Mouse (Mus musculus) urinary bladder, adult 18-20 months (tissue): ENCODE measurements around the gene Egln3.

Experiments
- DNase-seq, 2 experiments: peaks; one replicate each; pipeline ENCODE4 v3.0.0; 2022; ENCODE audit warnings: low spot score in 2 of 2, mixed read lengths in 2 of 2

Egln3 gene

DNA sequence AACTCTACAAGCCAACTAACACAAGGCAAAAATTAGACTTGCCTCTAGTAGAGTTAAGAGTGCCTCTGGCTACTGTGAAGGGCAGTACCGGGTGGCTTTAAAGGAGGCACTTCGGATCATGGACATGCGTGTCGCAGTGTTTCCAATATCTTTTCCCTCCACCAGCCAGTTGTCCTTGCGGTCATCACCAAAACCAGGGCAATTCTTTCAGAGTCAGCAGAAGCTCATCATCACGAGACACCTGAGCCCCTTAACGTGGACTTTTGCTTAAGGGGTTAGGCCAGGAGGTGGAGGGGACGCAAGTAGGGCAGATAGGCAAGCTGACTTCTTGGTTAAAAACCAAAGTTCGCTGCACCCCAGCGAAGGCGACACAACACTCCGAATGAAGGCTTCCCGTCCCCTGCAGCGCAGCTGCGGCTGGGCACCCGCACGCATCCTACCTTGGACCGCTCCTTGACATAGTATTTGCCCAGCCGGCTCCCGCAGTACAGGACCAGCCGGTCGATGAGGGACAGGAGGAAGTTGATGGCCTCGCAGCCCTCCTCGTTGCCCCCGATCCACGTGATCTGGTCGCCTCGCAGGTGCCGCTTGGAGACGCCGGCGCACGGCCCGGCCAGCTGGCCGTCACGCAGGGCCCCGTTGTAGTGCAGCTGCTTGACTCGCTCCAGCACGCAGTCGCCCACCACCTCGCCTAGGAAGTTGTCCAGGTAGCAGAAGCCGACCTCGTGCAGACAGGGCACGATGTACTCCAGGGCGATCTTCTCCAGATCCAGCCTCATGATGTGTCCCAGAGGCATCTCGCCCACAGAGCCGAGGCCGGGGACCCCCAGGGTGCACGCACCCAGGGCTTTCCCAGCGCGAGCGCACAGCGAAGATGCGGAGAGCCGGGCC lies 650 bp downstream of the Egln3 start:
- DNase-seq, result peak in 1 of 2 experiments; percentile 67

DNA sequence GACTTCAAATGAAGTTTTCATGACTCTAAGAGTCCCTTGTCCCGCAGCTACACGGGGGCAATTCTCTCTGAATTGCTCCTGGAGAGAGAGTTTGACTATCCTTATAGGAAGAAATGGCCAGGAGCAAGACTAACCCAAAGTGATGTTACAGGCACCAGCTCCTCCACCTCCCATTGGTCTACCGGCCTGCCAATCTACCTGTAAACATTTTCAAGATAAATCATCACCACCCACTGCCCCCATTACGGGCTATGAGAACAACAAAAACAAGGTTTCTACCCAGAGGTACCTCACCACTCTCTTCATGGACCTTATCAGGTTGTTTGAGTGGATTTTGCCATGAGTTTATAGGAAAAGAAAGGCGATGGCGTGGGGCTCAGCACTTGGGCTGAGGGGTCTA lies 1.4 kb downstream of the Egln3 start:
- no peak for DNase-seq

DNA sequence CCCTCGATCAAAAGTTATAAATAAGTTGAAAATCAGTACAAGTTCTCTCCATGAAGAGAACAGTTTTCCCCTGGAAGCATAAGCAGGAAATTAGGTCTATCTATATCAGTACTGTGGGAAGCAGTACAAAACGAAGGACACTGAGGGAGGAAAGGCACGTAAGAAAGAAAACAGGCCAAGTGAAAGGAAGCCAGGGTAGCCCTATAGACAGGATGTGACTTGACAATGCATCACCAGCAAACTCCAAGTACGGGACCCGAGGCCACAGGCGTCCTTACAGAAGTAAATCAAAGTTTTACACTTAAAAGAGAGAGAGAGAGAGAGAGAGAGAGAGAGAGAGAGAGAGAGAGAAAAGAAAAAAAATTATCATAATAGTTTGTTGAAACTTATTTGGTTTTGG lies 2.8 kb downstream of the Egln3 start:
- no peak for DNase-seq

DNA sequence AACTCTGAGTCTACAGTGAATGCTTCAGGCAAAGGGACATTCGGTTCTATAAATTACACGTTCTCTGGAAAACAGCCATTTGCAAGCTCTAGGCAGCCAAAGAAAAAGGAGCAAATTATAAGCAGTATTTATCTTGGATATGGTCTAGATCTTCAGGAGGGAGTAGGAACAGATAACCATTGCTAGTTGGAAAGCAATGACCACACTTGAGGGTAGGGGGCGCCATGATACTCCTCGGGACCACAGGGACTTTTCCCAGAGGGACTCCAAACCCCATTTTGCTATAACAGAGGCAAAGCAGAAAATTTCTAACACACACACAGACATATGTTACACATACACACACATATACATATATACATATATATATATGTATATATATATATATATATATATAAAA lies 3.5 kb downstream of the Egln3 start:
- no peak for DNase-seq

DNA sequence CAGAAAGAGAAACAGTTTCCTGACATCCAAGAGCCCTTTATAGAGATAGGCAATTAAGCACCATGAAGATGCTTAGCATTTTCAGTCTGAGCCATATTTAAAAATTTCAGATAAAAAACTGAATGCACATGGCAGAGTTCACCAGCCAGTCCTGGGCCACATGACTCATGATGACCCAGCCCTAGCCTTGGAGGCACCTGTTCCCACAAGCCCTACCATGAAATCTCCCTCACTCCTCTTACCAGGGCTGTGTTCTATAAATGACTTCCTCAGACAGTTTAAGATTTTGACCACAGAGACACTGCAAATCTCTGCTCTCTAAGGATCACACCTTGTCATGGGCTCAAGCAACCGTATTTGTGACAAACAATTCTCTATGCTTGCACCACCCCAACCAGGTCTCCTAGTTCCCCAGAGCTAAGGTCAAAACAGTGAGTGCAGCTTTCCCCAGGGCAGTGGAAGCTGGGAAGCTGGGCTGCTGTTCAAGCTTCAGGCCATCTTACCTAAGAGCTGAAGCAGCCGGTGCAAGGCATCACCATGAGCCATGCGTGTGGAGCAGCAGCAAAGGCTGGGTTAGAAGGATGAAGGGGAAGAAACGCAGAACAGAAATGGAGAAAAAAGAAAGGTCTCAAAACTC lies 5.3 kb downstream of the Egln3 start:
- DNase-seq, result no peak

DNA sequence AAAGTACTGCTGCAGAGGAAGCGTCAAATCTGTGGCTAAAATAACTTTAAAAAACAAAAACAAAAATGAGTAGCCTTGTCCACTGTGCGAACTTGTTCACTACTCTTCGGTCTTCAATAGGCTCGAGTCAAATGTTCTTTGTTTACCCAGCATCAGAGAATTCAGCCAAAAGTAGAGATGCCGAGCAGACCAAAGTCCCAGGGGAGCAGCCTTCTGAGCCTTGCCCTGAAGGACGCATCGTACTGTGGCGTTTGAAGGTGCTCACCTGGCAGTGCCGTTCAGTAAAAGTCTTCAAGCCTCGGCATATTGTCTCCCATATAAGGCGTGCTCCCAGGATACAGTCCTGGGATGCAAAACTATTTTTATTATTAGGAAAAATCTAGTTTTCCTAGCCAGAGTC lies 5.8 kb downstream of the Egln3 start:
- DNase-seq, result no peak

DNA sequence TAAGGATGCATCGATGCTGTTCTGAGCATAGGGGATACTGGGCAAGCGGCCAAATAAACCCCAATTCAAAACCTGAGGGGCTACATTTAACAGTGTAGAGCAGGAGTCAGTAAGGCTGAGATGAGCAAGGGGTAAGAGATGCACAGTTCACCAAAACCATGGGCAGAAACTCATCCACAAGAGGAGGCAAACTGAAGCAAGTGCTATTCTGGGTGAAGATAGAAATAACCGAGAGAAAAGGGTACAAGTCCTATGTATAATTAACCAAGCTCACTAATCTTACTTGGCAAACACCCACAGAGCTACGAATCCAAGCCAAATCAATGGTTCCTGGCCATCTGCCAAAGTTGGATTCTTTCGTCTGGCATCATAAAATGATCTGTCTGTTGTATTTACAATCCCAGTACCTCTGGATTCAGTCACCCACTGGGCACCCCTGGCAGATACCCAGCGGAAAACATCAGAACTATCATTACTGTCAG lies 6.3 kb downstream of the Egln3 start:
- DNase-seq, result no peak

DNA sequence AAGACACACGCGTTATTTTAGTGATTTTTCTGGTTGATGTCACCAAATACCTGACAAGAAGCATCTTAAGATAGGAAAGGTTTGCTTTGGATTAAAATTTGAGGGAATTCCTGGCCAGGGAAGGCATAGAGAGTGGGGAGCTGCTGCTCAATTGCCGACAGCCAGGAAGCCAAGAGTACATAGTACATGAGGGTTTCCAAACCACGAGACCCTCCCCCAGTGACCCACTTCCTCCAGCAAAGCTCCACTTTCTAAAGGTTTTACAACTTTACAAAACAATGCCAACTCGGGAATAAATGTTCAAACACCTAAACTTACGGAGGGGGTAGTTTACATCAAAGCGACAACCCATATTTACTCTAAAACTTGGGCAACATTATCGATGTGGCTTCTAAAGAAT lies 6.8 kb downstream of the Egln3 start:
- no peak for DNase-seq

DNA sequence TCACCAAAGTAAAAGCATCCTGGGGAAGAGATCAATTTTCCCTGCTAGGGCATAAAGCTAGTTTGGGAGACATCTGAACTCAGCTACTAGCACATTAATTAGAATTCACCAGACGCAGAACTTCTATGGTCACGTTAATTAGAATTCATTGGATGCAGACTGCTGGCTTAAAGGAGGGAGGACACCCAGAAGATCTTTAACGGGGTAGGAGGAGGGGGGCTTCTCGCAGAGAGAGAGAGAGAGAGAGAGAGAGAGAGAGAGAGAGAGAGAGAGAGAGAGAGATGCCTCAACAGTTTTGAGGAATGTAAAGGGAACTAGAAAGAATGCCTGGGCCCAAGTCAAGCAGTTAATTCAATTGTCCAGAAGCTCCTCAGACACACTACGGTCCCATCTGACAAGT lies 9.5 kb downstream of the Egln3 start:
- no peak for DNase-seq

DNA sequence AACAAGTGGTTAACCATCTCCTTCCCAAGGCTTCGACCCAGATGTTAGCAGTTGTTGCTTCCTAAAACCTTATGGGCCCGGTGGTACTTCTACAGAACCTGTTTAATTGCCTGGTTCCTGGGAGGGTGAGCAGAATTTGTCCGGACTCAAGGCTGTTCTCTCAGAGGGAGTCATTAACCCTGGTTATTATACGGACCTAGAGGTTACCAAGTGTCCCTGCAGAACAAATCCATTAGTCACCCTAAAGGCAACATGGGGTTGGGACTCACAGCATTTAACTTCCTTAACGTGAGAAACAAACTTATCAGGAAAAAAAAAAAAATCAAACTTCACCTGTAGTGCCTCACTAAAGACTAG lies 11.4 kb downstream of the Egln3 start:
- DNase-seq, result no peak

DNA sequence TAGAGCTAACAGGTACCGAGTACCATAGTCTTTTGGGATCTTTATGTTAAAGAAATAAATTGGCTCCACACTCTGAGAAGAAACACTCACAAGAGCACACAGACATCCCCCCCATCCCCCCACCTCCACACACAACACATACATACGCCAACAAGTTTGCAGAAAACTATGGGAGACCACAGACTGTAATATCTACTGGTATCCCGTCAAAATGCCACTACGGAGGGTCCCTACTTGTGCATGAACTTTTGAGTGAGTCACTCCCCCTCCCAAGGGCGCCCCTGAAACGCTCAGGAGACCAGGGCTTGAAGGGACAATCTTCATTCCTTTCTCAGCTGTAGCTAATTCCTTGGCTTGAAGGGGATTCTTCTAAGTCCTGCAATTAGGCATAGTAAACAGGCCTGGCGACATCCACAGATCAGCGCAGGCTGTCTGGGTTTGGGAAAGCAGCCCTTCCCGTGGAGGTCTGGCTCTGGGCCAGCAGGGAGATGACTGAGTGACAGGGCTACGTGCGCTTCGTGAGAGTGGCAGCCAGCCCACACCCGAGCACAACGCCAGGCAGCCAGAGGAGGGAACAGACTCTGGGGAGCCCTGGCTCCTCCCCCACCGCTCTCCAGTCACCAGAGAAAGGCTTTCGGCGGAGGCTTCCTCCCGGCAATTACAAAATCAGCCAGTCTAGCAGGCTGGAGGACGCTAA lies 11.9 kb downstream of the Egln3 start:
- DNase-seq, result peak; percentile 69 to 79

DNA sequence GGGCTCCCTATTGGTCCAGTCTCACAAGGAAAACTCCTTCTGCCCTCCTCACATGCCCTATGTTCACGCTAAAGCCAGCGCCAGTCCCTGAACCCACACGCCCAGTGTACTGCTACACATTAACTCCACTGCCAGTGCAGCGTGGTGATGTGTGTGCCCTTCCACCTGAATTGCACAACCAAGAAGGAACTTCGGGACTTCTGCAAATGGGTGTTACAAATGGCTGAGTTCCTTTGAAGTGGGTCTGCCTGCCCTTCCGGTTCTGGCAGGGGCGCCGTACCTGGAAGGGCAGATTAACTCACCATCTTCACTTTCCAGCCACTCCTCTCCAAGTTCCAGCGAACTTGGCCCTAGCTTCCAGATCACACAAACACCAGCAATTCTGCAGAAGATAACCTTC lies 12.5 kb downstream of the Egln3 start:
- peak; percentile 44 to 52 for DNase-seq

DNA sequence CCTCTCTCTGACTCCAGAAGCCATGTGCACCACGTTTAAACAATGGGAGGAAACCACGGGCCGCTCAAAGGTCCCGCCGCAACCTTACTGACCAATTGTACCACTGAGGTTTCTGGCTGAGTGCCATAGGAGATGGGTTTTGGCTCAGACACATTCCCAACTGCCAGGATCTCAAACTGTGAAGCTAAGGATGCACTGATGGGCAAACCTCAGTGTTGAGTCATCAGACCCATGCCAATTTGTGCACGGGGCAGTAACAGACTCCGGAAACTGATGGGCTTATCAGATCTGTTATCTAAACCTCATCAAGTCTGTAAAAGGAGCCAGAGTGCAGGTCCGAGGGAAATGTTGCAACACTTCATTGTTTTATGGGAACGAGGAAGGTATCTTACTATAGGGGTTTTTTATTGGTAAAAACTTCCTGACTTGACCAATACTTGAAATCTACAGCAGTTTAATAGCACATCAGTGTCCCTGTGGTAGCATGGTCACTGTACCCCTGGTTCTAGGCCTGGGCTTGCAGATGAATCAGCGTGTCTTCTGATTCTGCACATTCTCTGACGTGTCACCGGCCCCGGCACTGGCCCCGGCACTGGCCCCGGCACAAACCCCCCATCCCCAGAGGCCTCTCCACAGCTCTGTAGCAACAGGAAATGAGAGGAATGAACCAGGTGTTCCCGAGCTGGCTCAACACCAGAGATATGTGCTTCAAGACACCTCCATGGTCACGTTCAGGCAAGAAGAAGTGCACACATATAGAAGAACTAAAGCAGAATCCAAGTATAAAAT lies 15.7 kb downstream of the Egln3 start:
- peak in 1 of 2 experiments; percentile 18 for DNase-seq

DNA sequence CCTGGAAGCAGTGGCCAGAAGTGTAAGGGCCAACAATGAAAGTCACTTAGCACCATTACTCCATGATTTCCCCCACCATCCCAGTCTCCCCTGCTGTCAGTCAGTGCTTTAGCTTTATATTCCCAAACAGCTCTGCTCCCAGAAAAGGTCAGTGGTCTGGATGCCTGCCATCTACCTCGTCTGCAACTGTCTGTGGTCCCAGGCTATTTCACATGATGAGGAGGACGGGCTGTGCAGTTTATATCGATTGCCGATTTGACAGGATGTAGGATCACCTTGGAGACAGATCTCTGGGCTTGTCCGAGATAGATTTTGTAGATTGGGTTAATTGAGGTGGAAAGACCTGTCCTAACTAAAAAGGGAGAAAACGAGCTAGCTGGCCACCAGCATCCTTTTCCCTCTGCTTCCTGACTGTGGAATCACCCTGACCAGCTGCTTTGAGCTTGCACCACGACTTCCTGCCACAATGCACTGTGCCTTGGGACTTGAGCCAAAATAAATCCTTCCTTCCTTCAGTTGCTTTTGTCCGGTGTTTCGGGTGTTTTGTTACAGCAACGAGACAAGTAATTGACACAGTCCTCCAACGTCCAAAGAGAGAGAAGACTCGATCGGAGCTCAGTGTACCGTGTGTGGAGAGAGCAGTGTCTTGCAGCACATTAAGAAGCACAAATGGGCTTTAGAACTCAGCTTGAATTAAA lies 16.6 kb downstream of the Egln3 start:
- DNase-seq, result no peak

DNA sequence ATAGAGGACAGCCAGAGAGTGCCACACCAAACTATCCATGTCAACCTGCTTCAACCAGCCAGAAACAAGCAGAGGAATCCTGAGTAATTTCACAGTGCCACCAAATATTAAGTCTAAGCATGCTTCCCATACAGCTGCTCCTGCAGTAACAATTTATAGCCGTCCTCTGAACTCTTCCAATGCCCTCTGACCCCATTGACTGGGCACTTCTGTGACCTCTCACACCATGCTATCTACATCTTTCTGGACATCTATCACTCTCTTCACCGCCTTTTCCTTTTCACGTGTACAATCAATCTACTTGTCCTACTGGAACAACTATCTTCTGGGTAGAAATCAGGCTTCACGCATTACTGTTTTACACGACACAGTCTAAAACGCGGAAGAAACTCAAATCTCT lies 19.4 kb downstream of the Egln3 start:
- no peak for DNase-seq

DNA sequence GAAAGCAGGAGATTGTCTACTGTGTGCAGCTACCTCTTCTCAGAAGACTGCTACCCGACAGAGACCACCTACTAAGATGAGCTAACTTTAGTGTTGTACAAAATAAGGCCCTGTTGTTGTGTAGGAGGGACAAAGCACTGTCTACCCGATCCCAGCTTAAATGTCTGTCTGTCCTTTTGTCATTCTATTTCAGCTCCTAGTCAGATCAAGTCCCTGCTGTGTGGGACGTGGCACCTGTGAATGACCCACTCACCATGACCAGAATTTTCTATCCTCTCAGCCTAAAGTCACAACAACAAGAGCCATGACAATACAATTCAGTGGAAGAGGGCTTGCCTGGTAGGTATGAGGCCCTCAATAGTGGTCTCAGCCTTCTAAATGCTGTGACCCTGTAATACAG lies 25.3 kb downstream of the Egln3 start:
- no peak for DNase-seq

DNA sequence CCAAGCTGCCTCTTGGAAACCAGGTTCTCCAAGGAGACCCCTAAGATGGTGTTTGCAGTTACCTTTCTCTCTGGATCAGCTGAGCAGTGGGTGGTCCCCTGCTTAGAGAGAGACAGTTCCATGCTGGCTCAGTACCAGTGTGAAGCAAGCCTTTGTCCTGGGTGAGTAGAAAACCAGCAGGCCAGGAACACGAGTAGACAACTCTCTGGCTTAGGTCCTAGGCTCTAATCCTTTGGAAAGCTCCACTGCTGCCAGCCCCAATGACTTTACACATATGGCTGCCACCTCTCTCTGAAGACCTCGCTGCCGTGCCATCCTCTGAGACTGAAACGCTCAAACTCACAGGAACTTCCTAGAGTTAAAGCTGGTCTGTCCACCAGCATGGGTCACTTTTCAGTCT lies 34.9 kb downstream of the Egln3 start:
- no peak for DNase-seq

DNA sequence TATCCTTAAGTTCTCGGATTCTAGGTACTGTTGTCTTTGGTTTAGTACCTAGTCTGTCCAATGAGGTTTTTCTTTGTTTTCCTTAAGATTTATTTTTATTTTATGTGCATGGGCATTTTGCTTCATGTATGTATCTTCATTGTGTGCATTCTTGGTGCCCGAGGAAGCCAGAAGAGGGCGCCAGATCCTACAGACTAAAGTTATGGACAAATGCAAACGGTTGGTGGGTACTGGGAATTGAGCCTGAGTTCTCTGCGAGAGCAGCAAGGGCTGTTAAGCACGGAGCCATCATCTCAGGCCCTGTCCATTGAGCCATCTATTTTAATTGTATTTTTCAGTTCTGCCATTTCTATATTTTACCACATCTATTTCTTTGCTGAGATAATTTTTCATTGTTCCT lies 35.9 kb downstream of the Egln3 start:
- DNase-seq, result no peak

DNA sequence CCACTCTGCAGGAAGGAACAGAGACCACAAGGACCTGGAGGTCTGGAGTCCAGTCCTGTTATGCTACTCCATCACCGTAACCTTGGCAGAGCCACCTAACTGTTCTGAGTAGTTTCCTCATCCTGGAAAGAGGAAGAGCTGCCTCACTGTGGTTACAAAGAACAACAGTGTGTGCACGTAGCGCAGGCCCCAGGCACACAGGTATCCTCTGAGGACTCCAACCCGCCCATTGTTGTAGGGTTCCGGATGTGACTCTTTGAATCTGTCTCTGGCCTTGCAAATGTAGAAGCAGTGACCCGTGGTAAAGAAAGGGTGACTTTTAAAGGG lies 39.0 kb downstream of the Egln3 start:
- DNase-seq, result no peak

DNA sequence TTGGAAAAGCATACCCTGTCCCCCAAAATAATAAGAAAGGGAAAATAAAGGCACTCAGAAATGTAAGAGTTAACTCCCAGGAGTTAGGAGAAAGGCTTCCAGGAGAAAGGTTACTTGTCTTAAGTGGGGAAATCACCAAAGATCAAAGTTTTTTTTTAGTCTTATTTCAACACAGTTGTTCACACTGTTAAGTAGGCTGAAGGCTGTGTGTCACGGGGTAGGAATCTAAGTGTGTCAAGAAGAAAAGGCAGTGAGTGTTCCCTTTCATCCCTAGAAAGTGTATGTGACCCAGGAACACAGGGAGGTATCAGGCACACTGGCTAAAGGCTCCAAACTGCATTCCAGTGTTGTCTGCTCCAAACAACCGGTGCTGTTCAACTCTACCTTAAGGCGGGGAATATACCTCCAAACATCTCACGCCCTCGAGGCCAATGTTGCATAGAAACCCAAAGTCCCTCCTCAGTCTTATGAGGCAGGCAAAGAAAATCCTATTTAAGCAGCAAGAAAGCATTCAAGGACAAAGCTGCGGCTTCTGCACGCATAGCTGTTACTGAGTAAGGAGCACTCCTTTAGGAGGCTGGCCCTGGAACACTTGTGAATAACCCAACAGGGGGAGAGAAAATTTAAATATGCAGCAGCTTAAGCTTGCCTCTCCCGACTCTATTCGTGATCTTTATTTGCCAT lies 39.5 kb downstream of the Egln3 start:
- DNase-seq, result no peak

DNA sequence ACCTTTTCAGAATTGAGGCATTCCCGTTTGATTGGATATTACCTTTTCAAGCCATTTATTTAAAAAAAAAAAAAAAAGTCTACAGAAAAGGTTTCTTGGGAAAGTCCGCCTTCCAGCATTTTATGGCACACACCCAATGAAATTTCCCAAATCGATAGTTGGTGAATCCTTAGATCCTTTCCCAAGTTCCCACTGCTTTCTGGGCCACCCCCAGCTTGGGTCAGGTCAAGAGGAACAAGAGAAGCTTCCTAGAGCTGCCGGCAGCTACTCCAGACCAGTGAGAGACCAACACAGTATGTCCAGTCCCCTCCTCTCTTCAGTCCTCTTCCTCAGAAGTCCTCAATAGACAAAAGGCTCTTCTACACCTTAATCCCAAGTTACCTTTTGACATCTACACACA lies 40.5 kb downstream of the Egln3 start:
- DNase-seq, result no peak
